Mouse (Mus musculus) liver, adult 2 months (tissue): ENCODE results near the gene Runx1.

ENCODE experiments used
- CTCF ChIP-seq: fragments of 200-500 bp; IDR thresholded peaks from 2 replicates; pipeline ENCODE4 v1.5.1; 2011; ENCODE audit warnings: low read depth, low read length, control low read depth
- POLR2A ChIP-seq: fragments of 200-500 bp; IDR thresholded peaks from 2 replicates; pipeline ENCODE4 v1.6.1; 2011; ENCODE audit warnings: low read length, control low read depth; ENCODE audit not compliant: insufficient read depth; ENCODE audit errors: extremely low read depth

GRCm38 (mm10) chr16:92748272-92748671 is 77.7 kb downstream of the Runx1 start:
- TF ChIP-seq CTCF (no peak), POLR2A (no peak)
